Mouse (Mus musculus) heart, adult 10 weeks (tissue): ENCODE results near the gene Olfr118. TPM values are rescaled to one million over a fixed set of nuclear protein-coding genes. Genes with fewer than 3 reads are reported as not detected.

Experiments
- polyA plus RNA-seq: library from polyadenylated mRNA; stranded (reverse); fragments of 350-450 nt; fragmentation: Illumina TruSeq; extraction: RNeasy Lipid Tissue Mini Kit (QIAGEN cat#74804); gene quantifications from one replicate; pipeline ENCODE4 v1.2.3, GENCODE M21; 2014; ENCODE audit warnings: low read depth, low replicate concordance

Gene Olfr118
- polyA plus RNA-seq = not detected

GRCm38 (mm10) chr17:37666688-37667087, at the start of gene Olfr118:
TSS of gene Olfr118 (plus strand) at chr17:37666988.

GRCm38 (mm10) chr17:37627009-37627408, 39.8 kb upstream of the Olfr118 start, which contains the start of the genes Olfr115 and Olfr116:
TSS of gene Olfr115 (minus strand) at chr17:37627109.
TSS of gene Olfr116 (minus strand) at chr17:37627199.

GRCm38 (mm10) chr17:37663682-37664081, 3.1 kb upstream of the Olfr118 start, which contains the start of gene Olfr117:
TSS of gene Olfr117 (minus strand) at chr17:37663782.

GRCm38 (mm10) chr17:37696264-37696663, 29.5 kb downstream of the Olfr118 start, which contains the start of gene Olfr119:
TSS of gene Olfr119 (plus strand) at chr17:37696564.

GRCm38 (mm10) chr17:37721508-37721907, 54.7 kb downstream of the Olfr118 start, which contains the start of gene Olfr120:
TSS of gene Olfr120 (plus strand) at chr17:37721808.

Other genes starting within 250 kb of the Olfr118 start
- not detected for gene Olfr108, start 221.5 kb upstream of the Olfr118 start, polyA plus RNA-seq
- gene Olfr109, start 208.1 kb upstream of the Olfr118 start, polyA plus RNA-seq = not detected
- gene H2-M2, start 183.4 kb upstream of the Olfr118 start, polyA plus RNA-seq = not detected
- gene Olfr110, start 174.5 kb upstream of the Olfr118 start, polyA plus RNA-seq = not detected
- not detected for gene Olfr111, start 159.0 kb upstream of the Olfr118 start, polyA plus RNA-seq
- not detected for gene Olfr112, start 97.5 kb upstream of the Olfr118 start, polyA plus RNA-seq
- gene Olfr113, start 89.3 kb upstream of the Olfr118 start, polyA plus RNA-seq = not detected
- not detected for gene Olfr114, start 74.2 kb upstream of the Olfr118 start, polyA plus RNA-seq
- gene Olfr115, start 39.9 kb upstream of the Olfr118 start, polyA plus RNA-seq = not detected
- not detected for gene Olfr116, start 39.8 kb upstream of the Olfr118 start, polyA plus RNA-seq
- gene Olfr117, start 3.2 kb upstream of the Olfr118 start, polyA plus RNA-seq = not detected
- not detected for gene Olfr119, start 29.6 kb downstream of the Olfr118 start, polyA plus RNA-seq
- not detected for gene Olfr120, start 54.8 kb downstream of the Olfr118 start, polyA plus RNA-seq
- gene Olfr121, start 81.9 kb downstream of the Olfr118 start, polyA plus RNA-seq = not detected
- not detected for gene Olfr122, start 101.6 kb downstream of the Olfr118 start, polyA plus RNA-seq
- gene Olfr123, start 126.5 kb downstream of the Olfr118 start, polyA plus RNA-seq = not detected
- gene Olfr124, start 132.9 kb downstream of the Olfr118 start, polyA plus RNA-seq = not detected
- not detected for gene Olfr125, start 166.0 kb downstream of the Olfr118 start, polyA plus RNA-seq
- not detected for gene Olfr126, start 180.5 kb downstream of the Olfr118 start, polyA plus RNA-seq
- not detected for gene Olfr127, start 233.4 kb downstream of the Olfr118 start, polyA plus RNA-seq